Mouse (Mus musculus) neural tube, embryonic 15.5 days (tissue): ENCODE measurements at regions not wholly inside any gene's neighbourhood (a gene's known extent, or its start where the extent isn't known, plus 50 kb on each side); places are given as distances from the start of the nearest gene placed in this dataset.

Experiments
- ATAC-seq: fragments of 200-750 bp; cut with Nextera tagmentation; 2 replicates; pipeline ENCODE4 v1.8.0; 2017; ENCODE audit warnings: mild to moderate bottlenecking, moderate TSS enrichment, moderate library complexity; ENCODE audit not compliant: low FRiP score
- H3K27ac ChIP-seq: fragments of 300-500 bp; sonication (generic); replicated peaks from 2 replicates; pipeline ENCODE4 v1.5.1; 2015; ENCODE audit warnings: mild to moderate bottlenecking, inconsistent platforms
- H3K27me3 ChIP-seq: fragments of 300-500 bp; sonication (generic); replicated peaks from 2 replicates; pipeline ENCODE4 v1.6.1; 2015; ENCODE audit warnings: inconsistent platforms
- H3K36me3 ChIP-seq: fragments of 300-500 bp; sonication (generic); 2 replicates; pipeline ENCODE4 v1.6.1; 2015; ENCODE audit warnings: inconsistent platforms
- H3K4me1 ChIP-seq: fragments of 300-500 bp; sonication (generic); 2 replicates; pipeline ENCODE4 v1.6.1; 2015; ENCODE audit warnings: inconsistent platforms
- H3K4me2 ChIP-seq: fragments of 300-500 bp; sonication (generic); 2 replicates; pipeline ENCODE4 v1.6.1; 2015; ENCODE audit warnings: inconsistent platforms, mild to moderate bottlenecking, moderate library complexity
- H3K4me3 ChIP-seq: fragments of 300-500 bp; sonication (generic); replicated peaks from 2 replicates; pipeline ENCODE4 v1.5.1; 2015; ENCODE audit warnings: mild to moderate bottlenecking, inconsistent platforms
- H3K9ac ChIP-seq: fragments of 300-500 bp; sonication (generic); replicated peaks from 2 replicates; pipeline ENCODE4 v1.6.1; 2015; ENCODE audit warnings: mild to moderate bottlenecking, inconsistent platforms
- H3K9me3 ChIP-seq: fragments of 300-500 bp; sonication (generic); replicated peaks from 2 replicates; pipeline ENCODE4 v1.6.1; 2016; ENCODE audit warnings: inconsistent platforms
- WGBS: fragments of 180-500 bp; shearing (Covaris S2); methylation state at CpG from one replicate; pipeline ENCODE4 v1.1.7; 2015; ENCODE audit warnings: mixed read lengths; 5-methylcytosine and 5-hydroxymethylcytosine counted together

GRCm38 (mm10) chr2:63473699-63474098, 289.6 kb upstream of the Kcnh7 start:
- no peaks in the 10 kb centered on the region for H3K36me3 ChIP-seq
- no peaks in the 10 kb centered on the region for H3K9me3 ChIP-seq
- no peak overlapping the region for H3K4me2 ChIP-seq

GRCm38 (mm10) chr2:63472248-63472647, 288.2 kb upstream of the Kcnh7 start:
- H3K27ac ChIP-seq = no peak overlapping the region
- H3K4me3 ChIP-seq = no peak overlapping the region
- no peaks in the 10 kb centered on the region for H3K4me1 ChIP-seq
- no peak for ATAC-seq
- no peaks in the 10 kb centered on the region for H3K27me3 ChIP-seq
- no peak overlapping the region for H3K9ac ChIP-seq
- H3K9me3 ChIP-seq = no peaks in the 10 kb centered on the region
- no peak overlapping the region for H3K4me2 ChIP-seq
- WGBS = 55% methylated on average over 2 of the region's 2 CpGs
- H3K36me3 ChIP-seq = no peaks in the 10 kb centered on the region

More at GRCm38 (mm10) chr2:63473699-63474098, 289.6 kb upstream of the Kcnh7 start:
- no peaks in the 10 kb centered on the region for H3K4me1 ChIP-seq
- H3K9ac ChIP-seq = no peak overlapping the region
- H3K27me3 ChIP-seq = no peaks in the 10 kb centered on the region
- no peak overlapping the region for H3K27ac ChIP-seq
- ATAC-seq = peak; percentile 75; the same call in 1 of the 2 replicates
- no peak overlapping the region for H3K4me3 ChIP-seq
- WGBS = 21% methylated on average over 2 of the region's 2 CpGs

DNA sequence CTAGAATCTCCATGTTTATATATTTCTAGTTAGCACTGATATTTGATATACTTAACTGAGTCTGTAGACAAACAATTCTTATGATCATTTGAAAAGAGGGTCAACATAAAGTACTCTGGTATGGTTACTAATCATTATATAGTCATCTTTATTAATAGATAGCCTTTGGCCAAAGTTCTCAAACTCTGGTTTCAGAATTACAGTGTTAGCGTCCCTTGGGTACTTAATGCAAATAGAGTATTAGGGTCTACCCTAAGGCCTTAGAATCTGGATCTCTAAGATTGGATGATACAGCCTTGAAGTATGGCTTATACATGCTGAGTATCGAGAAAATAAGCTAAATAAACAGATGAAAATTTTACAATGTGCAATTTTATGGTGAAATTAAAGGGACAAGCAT, 275.0 kb upstream of the Kcnh7 start:
- 89% methylated on average over 2 of the region's 2 CpGs for WGBS
- no peak for ATAC-seq

DNA sequence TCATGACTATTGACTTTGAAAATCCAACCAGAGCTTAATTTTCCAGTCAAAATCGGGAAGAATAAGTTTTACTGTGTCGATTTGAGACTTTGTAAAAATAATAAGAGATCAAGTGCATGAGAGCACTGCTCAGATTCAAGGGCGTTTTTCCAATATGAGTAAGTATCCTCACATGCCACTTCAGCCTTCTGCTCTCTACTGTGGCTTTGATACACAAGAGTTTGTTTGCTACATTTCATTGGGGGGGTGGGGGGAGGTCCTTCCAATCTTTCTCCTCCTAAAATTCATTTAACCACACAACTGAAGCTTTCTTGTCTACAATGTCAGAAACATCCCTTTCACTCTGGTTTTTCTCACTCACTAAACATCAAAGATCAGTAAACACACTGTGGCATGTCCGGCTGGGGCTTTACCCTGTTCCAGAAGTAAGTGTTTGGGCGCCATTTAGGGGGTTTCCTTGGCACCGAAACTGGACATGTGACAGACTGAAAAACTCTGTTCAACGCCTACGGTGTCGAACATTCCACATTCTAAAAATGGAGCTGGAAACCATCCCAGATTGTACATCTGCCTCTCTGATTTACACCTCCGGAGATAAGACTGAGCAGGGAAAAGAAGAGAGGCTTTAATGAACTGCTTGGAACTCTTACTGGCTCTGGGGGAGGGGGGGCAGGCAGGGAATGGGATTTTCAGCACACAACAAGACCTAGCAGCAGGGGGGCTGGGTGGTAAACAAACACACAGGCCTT, 270.4 kb upstream of the Kcnh7 start:
- ATAC-seq = peak; percentile 63; the same call in 1 of the 2 replicates
- WGBS = 53% methylated on average over 10 of the region's 10 CpGs
- Histone ChIP-seq H3K27ac (no peak overlapping the region), H3K9me3 (no peaks in the 10 kb centered on the region), H3K4me2 (no peak overlapping the region), H3K27me3 (no peaks in the 10 kb centered on the region), H3K4me3 (no peak overlapping the region), H3K9ac (no peak overlapping the region), H3K36me3 (no peaks in the 10 kb centered on the region), H3K4me1 (0 out of 2 replicates have a peak, but pooled peaks cover 3% of the 10 kb centered on the region)

More for the DNA sequence above, 275.0 kb upstream of the Kcnh7 start:
- Histone ChIP-seq H3K9me3 (no peaks in the 10 kb centered on the region), H3K4me3 (no peak overlapping the region), H3K27me3 (no peaks in the 10 kb centered on the region), H3K36me3 (no peaks in the 10 kb centered on the region), H3K4me2 (no peak overlapping the region), H3K27ac (no peak overlapping the region), H3K4me1 (0 out of 2 replicates have a peak, but pooled peaks cover 3% of the 10 kb centered on the region), H3K9ac (no peak overlapping the region)

- Histone ChIP-seq H3K4me3 (no peak overlapping the region), H3K27me3 (no peaks in the 10 kb centered on the region), H3K27ac (no peak overlapping the region), H3K4me1 (0 out of 2 replicates have a peak, but pooled peaks cover 3% of the 10 kb centered on the region), H3K36me3 (no peaks in the 10 kb centered on the region), H3K4me2 (no peak overlapping the region), H3K9me3 (no peaks in the 10 kb centered on the region), H3K9ac (no peak overlapping the region)
- ATAC-seq = no peak
- WGBS = 82% methylated on average over 1 of the region's 1 CpGs
Observed at GRCm38 (mm10) chr2:63452891-63453290, 268.8 kb upstream of the Kcnh7 start.

DNA sequence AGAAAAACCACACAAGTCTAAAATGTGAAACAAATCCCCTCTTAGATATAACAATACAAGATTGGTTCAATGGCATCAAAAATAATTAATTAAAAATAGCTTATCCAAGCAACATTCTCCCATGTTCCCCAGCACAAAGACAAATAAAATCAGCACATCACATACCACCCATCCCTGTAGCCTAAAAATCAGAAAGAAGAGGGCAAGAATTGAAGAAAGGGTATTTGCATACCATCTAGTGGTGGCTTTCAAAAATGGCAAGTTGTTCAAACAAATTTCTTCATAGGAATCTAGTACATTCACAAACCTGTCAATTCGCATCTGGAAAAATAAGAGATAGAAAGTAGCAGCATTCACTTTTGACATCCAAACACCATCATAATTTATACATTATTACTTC, 268.1 kb upstream of the Kcnh7 start:
- WGBS = 75% methylated on average over 1 of the region's 1 CpGs
- Histone ChIP-seq H3K36me3 (no peaks in the 10 kb centered on the region), H3K4me1 (0 out of 2 replicates have a peak, but pooled peaks cover 3% of the 10 kb centered on the region), H3K9me3 (no peaks in the 10 kb centered on the region), H3K4me2 (no peak overlapping the region), H3K27ac (no peak overlapping the region), H3K4me3 (no peak overlapping the region), H3K27me3 (no peaks in the 10 kb centered on the region), H3K9ac (no peak overlapping the region)
- ATAC-seq = peak; percentile 76

- no peak overlapping the region for H3K27ac ChIP-seq
Observed at GRCm38 (mm10) chr2:63434327-63434726, 250.2 kb upstream of the Kcnh7 start.

DNA sequence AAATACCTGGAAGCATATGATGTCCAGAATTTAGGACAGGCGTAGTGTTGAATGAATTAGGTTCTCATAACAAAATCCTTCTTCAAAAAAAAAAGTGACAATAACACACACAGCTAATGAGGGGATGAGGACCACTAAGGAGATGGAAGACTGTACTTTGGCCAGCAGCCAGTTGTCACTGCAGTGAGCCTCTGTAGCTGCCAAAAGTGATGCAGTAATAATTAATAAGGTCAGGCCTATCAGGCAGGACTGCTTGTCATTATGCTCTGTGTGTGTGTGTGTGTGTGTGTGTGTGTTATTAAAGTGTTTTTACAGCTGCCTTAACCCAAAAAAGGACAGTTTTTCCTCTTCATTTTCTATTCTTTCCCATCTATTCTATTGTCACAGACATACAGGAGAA, 221.3 kb upstream of the Kcnh7 start:
- no peak overlapping the region for H3K4me3 ChIP-seq
- H3K9ac ChIP-seq = no peak overlapping the region
- no peak overlapping the region for H3K4me2 ChIP-seq
- H3K36me3 ChIP-seq = no peaks in the 10 kb centered on the region
- H3K4me1 ChIP-seq = no peaks in the 10 kb centered on the region
- no peaks in the 10 kb centered on the region for H3K9me3 ChIP-seq
- ATAC-seq = no peak
- WGBS = 67% methylated on average over 1 of the region's 1 CpGs
- H3K27ac ChIP-seq = no peak overlapping the region
- no peaks in the 10 kb centered on the region for H3K27me3 ChIP-seq

More at GRCm38 (mm10) chr2:63434327-63434726, 250.2 kb upstream of the Kcnh7 start:
- Histone ChIP-seq H3K4me3 (no peak overlapping the region), H3K4me2 (no peak overlapping the region), H3K27me3 (no peaks in the 10 kb centered on the region), H3K4me1 (no peaks in the 10 kb centered on the region), H3K9me3 (no peaks in the 10 kb centered on the region), H3K36me3 (no peaks in the 10 kb centered on the region), H3K9ac (no peak overlapping the region)
- ATAC-seq = no peak
